Comparison of ENCODE assay signal across 11 mouse cellular contexts in the genomic region with DNA sequence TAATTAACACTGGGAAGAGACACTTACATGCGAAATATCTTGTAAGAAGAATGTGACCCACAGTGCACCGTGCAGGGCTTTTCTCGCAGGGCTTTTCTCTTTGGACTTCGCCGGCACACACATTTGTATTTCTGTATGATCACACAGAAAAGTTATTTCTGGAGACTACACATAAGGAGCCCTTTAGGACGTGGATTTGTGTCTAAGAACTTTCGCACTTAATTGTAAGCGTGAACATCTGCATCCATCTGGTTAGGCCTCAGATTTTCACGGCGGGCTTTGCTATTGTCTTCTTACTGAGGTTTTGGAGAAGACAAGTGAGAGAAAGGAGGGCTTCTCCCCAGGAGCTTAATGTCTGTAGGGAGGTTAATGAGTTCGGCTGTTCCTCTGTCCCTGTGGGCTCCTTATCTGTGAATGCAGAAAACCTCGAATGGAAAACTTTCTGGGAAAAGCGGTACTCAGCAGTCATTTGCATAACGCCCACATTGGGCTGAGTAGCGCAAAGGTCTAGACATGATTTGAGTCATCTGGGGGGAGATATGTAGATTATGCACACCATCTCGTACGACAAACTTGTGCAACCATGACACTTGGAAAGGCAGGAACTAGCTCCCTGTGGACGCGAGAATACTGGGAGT.
DNase-seq lines count a peak whose midpoint lies in the region; ATAC-seq and TF ChIP-seq lines count a peak whose summit lies in the region.
"Had no signal": no experiment of that assay in that cellular context is flagged by ENCODE, and none has a peak within 500 bp of the region (broad histone marks: within the 10 kb centered on the region; RNA-seq: fewer than 3 reads in every experiment).

No protein-coding gene starts in this region.

- 50% methylated on average over 19 of the region's 19 CpGs for WGBS in embryonic facial prominence, embryonic 14.5 days
- 52% methylated on average over 19 of the region's 19 CpGs for WGBS in embryonic facial prominence, embryonic 10.5 days
- WGBS in lung, embryonic 14.5 days, result 52% methylated on average over 19 of the region's 19 CpGs
- 17% methylated on average over 19 of the region's 19 CpGs for WGBS in forebrain, embryonic 16.5 days
- 28% methylated on average over 19 of the region's 19 CpGs for WGBS in midbrain, postnatal 0 days

- no peaks in the 10 kb centered on the region for H3K4me1 ChIP-seq in embryonic facial prominence, embryonic 14.5 days (ENCODE audit: control insufficient read depth, insufficient read depth, low read length)
- H3K4me1 ChIP-seq in embryonic facial prominence, embryonic 10.5 days, result peaks cover 5% of the 10 kb centered on the region; the same call in 1 of the 2 replicates
- no peaks in the 10 kb centered on the region for H3K4me1 ChIP-seq in lung, embryonic 14.5 days (ENCODE audit: insufficient read depth)
- peaks cover 7% of the 10 kb centered on the region for H3K4me1 ChIP-seq in forebrain, embryonic 16.5 days (replicated peaks; ENCODE audit: control insufficient read depth, insufficient read depth, low read length)
- no peaks in the 10 kb centered on the region for H3K4me1 ChIP-seq in midbrain, postnatal 0 days (ENCODE audit: insufficient read depth, low read length)
- H3K4me1 ChIP-seq: stomach, embryonic 15.5 days had no signal

- H3K27ac ChIP-seq in embryonic facial prominence, embryonic 14.5 days (replicated peaks; ENCODE audit: low read depth, low read length), result no peak overlapping the region
- H3K27ac ChIP-seq in embryonic facial prominence, embryonic 10.5 days (replicated peaks), result no peak overlapping the region
- H3K27ac ChIP-seq in lung, embryonic 14.5 days (ENCODE audit: low read depth), result no peak overlapping the region
- no peak overlapping the region for H3K27ac ChIP-seq in forebrain, embryonic 16.5 days (ENCODE audit: low read length)
- no peak overlapping the region for H3K27ac ChIP-seq in midbrain, postnatal 0 days (ENCODE audit: low read depth, low read length)
- H3K27ac ChIP-seq in left cerebral cortex, adult 2 months, result no peak overlapping the region
- H3K27ac ChIP-seq: kidney, postnatal 0 days; stomach, embryonic 15.5 days had no signal

- no peak overlapping the region for H3K4me3 ChIP-seq in embryonic facial prominence, embryonic 14.5 days (ENCODE audit: low read depth, low read length)
- no peak overlapping the region for H3K4me3 ChIP-seq in embryonic facial prominence, embryonic 10.5 days
- H3K4me3 ChIP-seq in lung, embryonic 14.5 days (ENCODE audit: low read depth, low read length), result no peak overlapping the region
- H3K4me3 ChIP-seq in forebrain, embryonic 16.5 days (replicated peaks; ENCODE audit: low read length), result no peak overlapping the region
- H3K4me3 ChIP-seq in midbrain, postnatal 0 days (ENCODE audit: low read depth, low read length), result no peak overlapping the region
- no peak overlapping the region for H3K4me3 ChIP-seq in left cerebral cortex, adult 2 months
- H3K4me3 ChIP-seq: stomach, embryonic 15.5 days had no signal

- H3K9ac ChIP-seq in embryonic facial prominence, embryonic 14.5 days (ENCODE audit: low read depth, low read length), result no peak overlapping the region
- H3K9ac ChIP-seq in lung, embryonic 14.5 days, result no peak overlapping the region
- H3K9ac ChIP-seq in forebrain, embryonic 16.5 days (replicated peaks; ENCODE audit: low read depth, low read length), result no peak overlapping the region
- H3K9ac ChIP-seq in midbrain, postnatal 0 days (replicated peaks; ENCODE audit: low read length, poor library complexity, severe bottlenecking), result no peak overlapping the region
- H3K9ac ChIP-seq: stomach, embryonic 15.5 days had no signal

- peak; percentile 13 for DNase-seq in embryonic facial prominence, embryonic 14.5 days (ENCODE audit: low spot score)
- no peak for DNase-seq in embryonic facial prominence, embryonic 10.5 days (ENCODE audit: low spot score)
- no peak for DNase-seq in lung, embryonic 14.5 days
- no peak for DNase-seq in lung, postnatal 36 days
- DNase-seq in midbrain, postnatal 0 days (ENCODE audit: low spot score), result no peak
- no peak for DNase-seq in left cerebral cortex, adult 2 months (ENCODE audit: extremely low spot score in 1 of 2, low spot score in 2 of 2)
- no peak for DNase-seq in urinary bladder, postnatal 10 days (ENCODE audit: low spot score)

- no peak overlapping the region for H3K4me2 ChIP-seq in embryonic facial prominence, embryonic 14.5 days (ENCODE audit: low read depth, low read length)
- H3K4me2 ChIP-seq in lung, embryonic 14.5 days, result no peak overlapping the region
- H3K4me2 ChIP-seq in forebrain, embryonic 16.5 days (ENCODE audit: low read length), result no peak overlapping the region
- no peak overlapping the region for H3K4me2 ChIP-seq in midbrain, postnatal 0 days (ENCODE audit: low read depth, low read length, poor library complexity, severe bottlenecking)
- H3K4me2 ChIP-seq: stomach, embryonic 15.5 days had no signal

- intact Hi-C loops in left cerebral cortex, adult 2 months (cut with DNase I), result no loop called here

- no peaks in the 10 kb centered on the region for H3K36me3 ChIP-seq in embryonic facial prominence, embryonic 14.5 days (ENCODE audit: control insufficient read depth, insufficient read depth, low read length)
- no peaks in the 10 kb centered on the region for H3K36me3 ChIP-seq in embryonic facial prominence, embryonic 10.5 days (replicated peaks)
- no peaks in the 10 kb centered on the region for H3K36me3 ChIP-seq in lung, embryonic 14.5 days (ENCODE audit: insufficient read depth)
- H3K36me3 ChIP-seq in forebrain, embryonic 16.5 days (ENCODE audit: control insufficient read depth, insufficient read depth), result no peaks in the 10 kb centered on the region
- H3K36me3 ChIP-seq in midbrain, postnatal 0 days (ENCODE audit: insufficient read depth, low read length), result no peaks in the 10 kb centered on the region
- H3K36me3 ChIP-seq: G1E; stomach, embryonic 15.5 days had no signal

- TF ChIP-seq CTCF in lung, embryonic 14.5 days (IDR thresholded peaks at IDR 0.05; ENCODE audit: low read depth), result no peak
- TF ChIP-seq CTCF in midbrain, postnatal 0 days (IDR thresholded peaks at IDR 0.05), result no peak
- no peak for TF ChIP-seq CTCF in left cerebral cortex, adult 2 months (IDR thresholded peaks at IDR 0.05)

- H3K27me3 ChIP-seq in embryonic facial prominence, embryonic 14.5 days (replicated peaks; ENCODE audit: control insufficient read depth, insufficient read depth, low read length), result no peaks in the 10 kb centered on the region
- no peaks in the 10 kb centered on the region for H3K27me3 ChIP-seq in embryonic facial prominence, embryonic 10.5 days (replicated peaks; ENCODE audit: low read depth, poor library complexity, severe bottlenecking)
- H3K27me3 ChIP-seq in lung, embryonic 14.5 days (ENCODE audit: insufficient read depth, low read length), result no peaks in the 10 kb centered on the region
- no peaks in the 10 kb centered on the region for H3K27me3 ChIP-seq in forebrain, embryonic 16.5 days (replicated peaks; ENCODE audit: control insufficient read depth, insufficient read depth, low read length)
- no peaks in the 10 kb centered on the region for H3K27me3 ChIP-seq in midbrain, postnatal 0 days (ENCODE audit: insufficient read depth, low read length)

- no peak for ATAC-seq in embryonic facial prominence, embryonic 14.5 days (ENCODE audit: low read depth)
- 0 out of 2 replicates have a peak, but pooled peaks have one; percentile 9 for ATAC-seq in lung, embryonic 14.5 days (ENCODE audit: insufficient read depth)
- peak; percentile 50 for ATAC-seq in forebrain, embryonic 16.5 days
- peak; percentile 32; the same call in 1 of the 2 replicates for ATAC-seq in midbrain, postnatal 0 days (ENCODE audit: low FRiP score)

- H3K9me3 ChIP-seq in embryonic facial prominence, embryonic 14.5 days (ENCODE audit: control insufficient read depth, low read length), result no peaks in the 10 kb centered on the region
- H3K9me3 ChIP-seq in embryonic facial prominence, embryonic 10.5 days, result no peaks in the 10 kb centered on the region
- no peaks in the 10 kb centered on the region for H3K9me3 ChIP-seq in lung, embryonic 14.5 days (ENCODE audit: low read depth, low read length)
- no peaks in the 10 kb centered on the region for H3K9me3 ChIP-seq in forebrain, embryonic 16.5 days (ENCODE audit: control insufficient read depth, low read length)
- no peaks in the 10 kb centered on the region for H3K9me3 ChIP-seq in midbrain, postnatal 0 days (ENCODE audit: low read length)
- H3K9me3 ChIP-seq: G1E; stomach, embryonic 15.5 days had no signal
